Mouse (Mus musculus) E14TG2a.4 (cell line): ENCODE measurements around the gene Atp13a1.

Experiments used
- CTCF ChIP-seq: conservative IDR thresholded peaks from 2 replicates; pipeline ENCODE4 v1.5.1; 2014; ENCODE audit warnings: low read length
- NANOG ChIP-seq: IDR thresholded peaks from 2 replicates; pipeline ENCODE4 v1.6.1; 2014; ENCODE audit warnings: borderline replicate concordance, low read length, mixed read lengths

DNA sequence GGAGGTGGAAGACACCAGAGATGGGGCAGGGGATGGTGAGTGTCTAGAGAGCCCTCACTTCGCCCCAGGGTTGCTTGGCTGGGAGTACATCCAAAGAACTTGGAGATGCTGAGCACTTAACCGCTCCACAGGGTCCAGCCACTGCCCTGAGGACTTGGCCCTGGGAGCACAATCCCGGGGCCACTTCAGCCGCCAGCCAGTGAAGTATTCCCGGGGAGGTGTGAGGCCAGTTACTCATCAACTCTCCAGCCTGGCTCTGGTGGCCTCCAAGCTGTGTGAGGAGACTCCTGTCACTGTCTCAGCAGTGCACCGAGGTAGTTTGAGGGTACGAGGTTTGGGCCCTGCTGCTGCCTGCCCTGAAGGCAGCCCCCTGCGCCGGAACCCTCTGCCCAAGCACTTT, 29.5 kb downstream of the Atp13a1 start:
- TF ChIP-seq NANOG (no peak), CTCF (no peak)
